Mouse (Mus musculus): Measurements from ENCODE around the gene Gpn3. TPM values are rescaled to one million over a fixed set of nuclear protein-coding genes. Genes with fewer than 3 reads are reported as not detected.
A peak's percentile ranks its signal among the peaks of the same experiment; 100 is the strongest.

Gpn3 gene
- total and polyA plus RNA-seq, 3 experiments: 24.6 to 48.0 (median 32.6) TPM

DNA sequence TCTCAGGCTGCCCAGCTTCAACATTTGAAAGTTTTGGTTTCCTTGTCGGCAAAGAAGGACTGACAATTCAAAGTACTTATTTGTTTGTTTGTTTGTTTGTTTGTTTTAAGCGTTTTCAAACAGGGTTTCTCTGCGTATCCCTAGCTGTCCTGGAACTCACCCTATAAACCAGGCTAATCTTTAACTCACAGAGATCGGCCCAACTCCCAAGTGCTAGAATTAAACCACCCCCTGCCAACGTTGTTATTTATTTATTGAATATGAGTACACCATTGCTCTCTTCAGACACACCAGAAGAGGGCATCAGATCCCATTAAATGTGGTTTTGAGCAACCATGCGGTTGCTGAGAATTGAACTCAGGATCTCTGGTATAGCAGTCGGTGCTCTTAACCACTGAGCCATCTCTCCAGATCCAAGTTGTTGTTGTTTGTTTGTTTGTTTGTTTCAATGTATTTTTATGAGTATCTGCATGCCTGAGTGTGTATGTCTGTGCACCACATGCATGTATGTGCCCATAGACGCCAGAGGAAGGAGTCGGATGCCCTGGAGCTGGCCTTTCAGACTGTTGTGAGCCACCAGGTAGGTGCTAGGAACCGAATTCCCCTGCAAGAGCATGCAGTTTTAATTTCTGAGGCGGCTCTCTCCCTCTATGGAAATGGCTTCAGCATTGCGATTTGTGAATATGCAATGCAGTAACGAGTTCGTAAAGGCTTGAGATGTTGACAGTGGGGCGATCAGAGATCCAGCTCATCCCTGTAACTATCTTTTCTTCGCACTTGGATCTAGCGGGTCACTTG, 49.8 kb downstream of the Gpn3 start, which contains the start of gene Anapc7:
Gene Anapc7, plus strand, starts transcription at position 423 of the 798 bp plus-strand sequence.
- DNase-seq: no peak

DNA sequence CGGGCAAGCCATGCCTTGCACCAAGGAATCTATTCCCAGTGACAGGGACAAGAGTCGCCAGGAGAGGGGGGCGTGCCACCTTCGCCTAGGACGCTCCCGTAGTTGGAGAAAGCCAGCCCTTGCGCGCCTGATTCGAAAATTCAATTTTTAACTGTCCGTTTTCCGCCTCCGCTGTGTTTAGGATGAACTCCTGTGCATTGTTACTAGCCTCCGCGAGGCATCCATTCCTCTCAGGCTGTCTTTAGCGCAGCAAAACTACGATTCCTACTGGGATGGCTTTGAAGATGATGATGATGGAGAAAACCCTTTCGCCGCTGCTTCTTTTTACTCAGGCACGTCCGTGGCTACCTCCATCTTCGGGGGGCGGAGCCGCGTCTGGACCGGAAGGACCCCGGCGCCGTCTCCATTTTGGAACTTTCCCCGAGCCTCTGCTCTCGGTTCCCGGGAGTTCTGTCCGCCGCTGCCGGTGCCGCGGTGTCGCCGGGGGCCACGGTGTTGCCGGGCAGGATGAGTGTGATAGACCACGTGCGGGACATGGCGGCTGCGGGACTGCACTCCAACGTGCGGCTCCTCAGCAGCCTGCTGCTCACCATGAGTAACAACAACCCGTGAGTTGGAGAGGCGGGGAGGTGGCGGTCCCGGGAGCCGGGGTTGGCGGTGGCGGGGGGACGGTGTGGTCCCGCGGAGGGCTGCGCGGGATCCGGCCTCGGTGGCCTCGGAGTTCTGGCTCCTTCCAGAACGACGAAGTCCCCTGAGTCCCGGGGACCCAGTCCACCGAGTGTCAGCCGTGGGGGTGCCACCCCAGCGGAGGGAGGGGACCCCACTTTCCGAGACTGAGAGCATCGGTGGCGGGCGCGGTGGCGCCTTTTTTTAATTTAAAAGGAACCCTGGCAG, 50.6 kb downstream of the Gpn3 start:
- DNase-seq: peak; percentile 93

DNA sequence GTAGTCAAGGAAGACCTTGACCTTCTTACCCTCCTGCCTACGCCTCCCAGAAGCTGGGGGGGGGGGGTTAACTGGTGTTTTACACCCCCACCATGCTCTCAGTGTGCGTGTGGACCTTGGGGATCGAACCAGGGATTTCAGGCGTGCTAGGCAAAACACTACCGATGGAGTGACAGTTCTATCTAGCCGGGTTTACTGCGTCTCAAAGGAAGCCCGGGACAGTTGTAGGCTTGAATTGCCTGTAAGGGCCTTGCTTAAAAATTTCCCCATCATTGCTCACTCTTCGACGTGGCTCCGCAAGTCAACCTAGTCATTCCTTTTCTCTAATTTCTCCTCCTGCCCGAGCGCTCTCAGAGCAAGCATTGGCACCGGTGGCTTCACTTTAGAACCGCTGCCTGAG, 51.4 kb downstream of the Gpn3 start:
- DNase-seq: peak; percentile 21

DNA sequence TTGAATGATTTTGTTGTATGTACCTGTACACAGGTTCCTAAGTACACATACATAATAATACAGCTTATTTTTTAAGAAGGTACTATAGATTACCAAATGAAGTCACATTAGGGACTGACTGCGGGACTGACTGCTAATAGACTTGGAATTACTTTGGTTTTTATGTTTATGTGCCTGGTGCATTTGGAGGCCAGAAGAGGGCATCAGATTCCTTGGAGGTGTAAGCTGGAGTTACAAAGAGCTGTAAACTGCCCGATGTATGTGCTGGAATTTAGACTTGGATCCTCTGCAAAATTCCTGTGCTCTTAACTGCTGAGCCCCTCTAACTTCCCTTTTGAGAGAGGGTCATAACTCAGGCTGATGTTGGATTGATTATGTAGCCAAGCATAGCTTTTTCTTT, 53.9 kb downstream of the Gpn3 start:
- DNase-seq: no peak

DNA sequence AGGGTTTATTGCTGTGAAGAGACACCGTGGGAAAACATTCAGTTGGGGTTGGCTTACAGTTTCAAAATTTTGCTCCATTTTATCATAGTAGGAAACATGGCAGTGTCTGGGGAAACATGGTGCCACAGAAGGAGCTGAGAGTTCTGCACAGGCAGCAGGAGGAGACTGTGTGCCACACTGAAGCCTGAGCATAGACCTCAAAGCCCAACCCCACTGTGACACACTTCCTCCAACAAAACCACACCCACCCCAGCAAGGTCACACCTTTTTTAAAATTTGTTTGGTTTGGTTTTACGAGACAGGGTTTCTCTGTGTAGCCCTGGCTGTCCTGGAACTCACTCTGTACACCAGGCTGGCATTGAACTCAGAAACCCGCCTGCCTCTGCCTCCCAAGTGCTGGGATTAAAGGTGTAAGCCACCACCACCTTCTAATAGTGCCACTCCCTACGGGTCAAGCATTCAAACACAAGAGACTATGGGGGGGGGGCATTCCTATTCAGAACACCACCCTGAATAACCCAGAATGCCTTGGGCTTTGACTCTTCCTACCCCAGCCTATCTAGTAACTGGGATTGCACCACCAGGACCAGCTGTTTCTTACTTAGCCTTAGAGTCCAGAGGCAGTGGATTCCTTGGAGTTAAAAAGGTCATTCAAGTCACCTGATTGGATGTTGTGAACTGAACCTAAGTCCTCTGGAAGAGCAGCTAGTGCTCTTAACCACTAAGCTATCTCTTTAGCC, 58.5 kb downstream of the Gpn3 start:
- DNase-seq: no peak

DNA sequence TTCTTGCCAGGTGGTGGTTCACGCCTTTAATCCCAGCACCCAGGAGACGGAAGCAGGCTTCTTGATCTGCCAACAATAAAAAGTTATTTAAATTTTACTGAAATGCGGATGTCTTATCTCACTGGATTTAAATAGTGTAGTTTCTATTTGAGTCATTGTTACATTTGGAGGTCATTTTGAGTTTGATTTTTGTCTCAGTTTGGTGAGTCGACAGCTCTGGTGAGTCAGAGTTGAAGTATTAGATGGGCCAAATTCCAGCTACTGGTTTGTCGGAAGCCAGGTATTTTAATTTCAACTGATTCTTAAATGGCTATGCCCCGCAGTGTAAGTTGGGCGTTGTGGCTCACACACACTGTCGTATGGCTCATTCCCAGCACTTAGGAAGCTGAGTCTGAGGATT, 59.5 kb downstream of the Gpn3 start:
- peak; percentile 51 for DNase-seq

Other genes starting within 250 kb of the Gpn3 start
- gene Ccdc63, start 231.1 kb upstream of the Gpn3 start, total RNA-seq (2021): not detected
- not detected in 2 replicates for gene Ccdc63, start 231.1 kb upstream of the Gpn3 start, polyA plus RNA-seq (2012; rRNA removed)
- gene Ppp1cc, start 213.6 kb upstream of the Gpn3 start, total RNA-seq (2021): 100 to 1,000 TPM; 181 to 207 TPM
- gene Ppp1cc, start 213.6 kb upstream of the Gpn3 start, polyA plus RNA-seq (2012; rRNA removed): 36.4 and 36.6 TPM in 2 replicates
- gene Hvcn1, start 165.1 kb upstream of the Gpn3 start, total RNA-seq (2021): 1 to 10 TPM; 1.8 to 2.4 TPM
- 2.5 and 3.7 TPM in 2 replicates for gene Hvcn1, start 165.1 kb upstream of the Gpn3 start, polyA plus RNA-seq (2012; rRNA removed)
- gene Tctn1, start 107.4 kb upstream of the Gpn3 start, total RNA-seq (2021): 10 to 100 TPM; 11.4 to 14.2 TPM
- gene Tctn1, start 107.4 kb upstream of the Gpn3 start, polyA plus RNA-seq (2012; rRNA removed): 47.0 and 58.3 TPM in 2 replicates
- gene Pptc7, start 87.5 kb upstream of the Gpn3 start, total RNA-seq (2021): 10 to 100 TPM; 52.0 to 63.4 TPM
- 46.3 and 57.5 TPM in 2 replicates for gene Pptc7, start 87.5 kb upstream of the Gpn3 start, polyA plus RNA-seq (2012; rRNA removed)
- gene Rad9b, start 17.6 kb upstream of the Gpn3 start, total RNA-seq (2021): 1 to 10 TPM; 1.9 to 2.8 TPM
- 2.3 and 2.4 TPM in 2 replicates for gene Rad9b, start 17.6 kb upstream of the Gpn3 start, polyA plus RNA-seq (2012; rRNA removed)
- gene Vps29, start 17.5 kb upstream of the Gpn3 start, total RNA-seq (2021): 100 to 1,000 TPM; 128 to 165 TPM
- 13.1 and 18.5 TPM in 2 replicates for gene Vps29, start 17.5 kb upstream of the Gpn3 start, polyA plus RNA-seq (2012; rRNA removed)
- gene Fam216a, start 488 bp downstream of the Gpn3 start, total RNA-seq (2021): 10 to 100 TPM; 24.2 to 38.5 TPM
- gene Fam216a, start 488 bp downstream of the Gpn3 start, polyA plus RNA-seq (2012; rRNA removed): 24.7 and 27.4 TPM in 2 replicates
- 100 to 1,000 TPM; 250 to 287 TPM for gene Arpc3, start 20.0 kb downstream of the Gpn3 start, total RNA-seq (2021)
- 103 and 112 TPM in 2 replicates for gene Arpc3, start 20.0 kb downstream of the Gpn3 start, polyA plus RNA-seq (2012; rRNA removed)
- 10 to 100 TPM; 42.0 to 46.8 TPM for gene Anapc7, start 49.8 kb downstream of the Gpn3 start, total RNA-seq (2021)
- 41.5 and 42.8 TPM in 2 replicates for gene Anapc7, start 49.8 kb downstream of the Gpn3 start, polyA plus RNA-seq (2012; rRNA removed)
- gene Atp2a2, start 130.3 kb downstream of the Gpn3 start, total RNA-seq (2021): 100 to 1,000 TPM; 159 to 186 TPM
- gene Atp2a2, start 130.3 kb downstream of the Gpn3 start, polyA plus RNA-seq (2012; rRNA removed): 50.5 and 66.8 TPM in 2 replicates
- 10 to 100 TPM in 1 of 2 experiments, 1 to 10 TPM in 1; 6.5 to 15.7 TPM for gene Ift81, start 242.6 kb downstream of the Gpn3 start, total RNA-seq (2021)
- gene Ift81, start 242.6 kb downstream of the Gpn3 start, polyA plus RNA-seq (2012; rRNA removed): 1.4 and 2.2 TPM in 2 replicates

All from adrenal gland, adult 2 months (tissue).